Mouse (Mus musculus) midbrain, embryonic 16.5 days (tissue): ENCODE measurements around the gene Cks1b. TPM values are rescaled to one million over a fixed set of nuclear protein-coding genes. Genes with fewer than 3 reads are reported as not detected.

ENCODE experiments used
- ATAC-seq: fragments of 200-750 bp; cut with Nextera tagmentation; 2 replicates; pipeline ENCODE4 v1.8.0; 2017; ENCODE audit warnings: moderate TSS enrichment
- H3K27ac ChIP-seq: fragments of 300-500 bp; sonication (generic); 2 replicates; pipeline ENCODE4 v1.5.1; 2014; ENCODE audit warnings: mild to moderate bottlenecking, low read length, mixed read lengths
- H3K27me3 ChIP-seq: fragments of 300-500 bp; sonication (generic); 2 replicates; pipeline ENCODE4 v1.6.1; 2014; ENCODE audit warnings: low read depth, low read length, mixed read lengths; ENCODE audit not compliant: control insufficient read depth, insufficient read depth
- H3K36me3 ChIP-seq: fragments of 300-500 bp; sonication (generic); 2 replicates; pipeline ENCODE4 v1.6.1; 2014; ENCODE audit warnings: mild to moderate bottlenecking, low read length, moderate library complexity, mixed read lengths; ENCODE audit not compliant: control insufficient read depth, insufficient read depth
- H3K4me1 ChIP-seq: fragments of 300-500 bp; sonication (generic); 2 replicates; pipeline ENCODE4 v1.6.1; 2014; ENCODE audit warnings: mild to moderate bottlenecking, low read length, mixed read lengths; ENCODE audit not compliant: control insufficient read depth, insufficient read depth
- H3K4me2 ChIP-seq: fragments of 300-500 bp; sonication (generic); 2 replicates; pipeline ENCODE4 v1.6.1; 2014; ENCODE audit warnings: mild to moderate bottlenecking, low read length, mixed read lengths
- H3K4me3 ChIP-seq: fragments of 300-500 bp; sonication (generic); 2 replicates; pipeline ENCODE4 v1.5.1; 2014; ENCODE audit warnings: low read depth, mild to moderate bottlenecking, low read length, moderate library complexity, mixed read lengths
- H3K9ac ChIP-seq: fragments of 300-500 bp; sonication (generic); 2 replicates; pipeline ENCODE4 v1.6.1; 2014; ENCODE audit warnings: low read depth, low read length, mixed read lengths
- H3K9me3 ChIP-seq: fragments of 300-500 bp; sonication (generic); replicated peaks from 2 replicates; pipeline ENCODE4 v1.6.1; 2014; ENCODE audit warnings: mild to moderate bottlenecking, low read length, mixed read lengths; ENCODE audit not compliant: control insufficient read depth, poor library complexity, severe bottlenecking
- WGBS: fragments of 180-500 bp; shearing (Covaris S2); extraction: QIAGEN DNeasy Blood & Tissue Kit; methylation state at CpG from one replicate; pipeline ENCODE4 v1.1.7; 2014; 5-methylcytosine and 5-hydroxymethylcytosine counted together
- polyA plus RNA-seq: library from polyadenylated mRNA; unstranded; fragments of >200 nt; fragmentation: Nextera tagmentation; extraction: Ambion mirVana; gene quantifications from 2 replicates; pipeline ENCODE4 v1.2.1, GENCODE M21; 2015

The Cks1b gene
- polyA plus RNA-seq, 1 experiment from 2014 or later: 77.1 TPM

- ATAC-seq: no peak
- Histone ChIP-seq H3K27me3 (no peaks in the 10 kb centered on the region), H3K9me3 (no peaks in the 10 kb centered on the region), H3K9ac (no peak overlapping the region), H3K36me3 (no peaks in the 10 kb centered on the region), H3K4me2 (no peak overlapping the region), H3K4me3 (no peak overlapping the region), H3K4me1 (no peaks in the 10 kb centered on the region), H3K27ac (no peak overlapping the region)
- 77% methylated on average over 20 of the region's 20 CpGs for WGBS
These were observed 52.4 kb downstream of the Cks1b start for GRCm38 (mm10) chr3:89365486-89366414.

Other genes starting within 250 kb of the Cks1b start
- gene Scamp3, start 240.9 kb downstream of the Cks1b start, polyA plus RNA-seq: 145 and 152 TPM in 2 replicates
- gene Fam189b, start 235.2 kb downstream of the Cks1b start, polyA plus RNA-seq: 31.8 and 33.6 TPM in 2 replicates
- gene Gba, start 215.5 kb downstream of the Cks1b start, polyA plus RNA-seq: 46.4 and 49.0 TPM in 2 replicates
- gene Thbs3, start 203.2 kb downstream of the Cks1b start, polyA plus RNA-seq: 52.2 and 53.6 TPM in 2 replicates
- 145 and 150 TPM in 2 replicates for gene Mtx1, start 191.3 kb downstream of the Cks1b start, polyA plus RNA-seq
- gene Muc1, start 189.3 kb downstream of the Cks1b start, polyA plus RNA-seq: 0.57 and 1.5 TPM in 2 replicates
- 195 TPM in 2 replicates for gene Krtcap2, start 172.4 kb downstream of the Cks1b start, polyA plus RNA-seq
- gene Trim46, start 172.1 kb downstream of the Cks1b start, polyA plus RNA-seq: 90.3 and 91.2 TPM in 2 replicates
- 60.4 and 64.5 TPM in 2 replicates for gene Dpm3, start 159.0 kb downstream of the Cks1b start, polyA plus RNA-seq
- gene Slc50a1, start 147.8 kb downstream of the Cks1b start, polyA plus RNA-seq: 40.2 and 41.3 TPM in 2 replicates
- 6.8 and 7.4 TPM in 2 replicates for gene Efna1, start 137.2 kb downstream of the Cks1b start, polyA plus RNA-seq
- gene Efna3, start 95.4 kb downstream of the Cks1b start, polyA plus RNA-seq: 40.5 and 59.0 TPM in 2 replicates
- gene Efna4, start 80.4 kb downstream of the Cks1b start, polyA plus RNA-seq: 3.7 and 4.2 TPM in 2 replicates
- 60.6 and 78.2 TPM in 2 replicates for gene Adam15, start 68.4 kb downstream of the Cks1b start, polyA plus RNA-seq
- 0.09 and 0.25 TPM in 2 replicates for gene Dcst2, start 56.4 kb downstream of the Cks1b start, polyA plus RNA-seq
- 0.96 and 0.98 TPM in 2 replicates for gene Dcst1, start 53.1 kb downstream of the Cks1b start, polyA plus RNA-seq
- gene Zbtb7b, start 23.6 kb downstream of the Cks1b start, polyA plus RNA-seq: 0.49 and 0.61 TPM in 2 replicates
- gene Lenep, start 15.6 kb downstream of the Cks1b start, polyA plus RNA-seq: 1.4 TPM in 1 of 2 replicates, not detected in the other
- 35.4 and 39.1 TPM in 2 replicates for gene Flad1, start 6.5 kb downstream of the Cks1b start, polyA plus RNA-seq
- 13.2 and 14.9 TPM in 2 replicates for gene Shc1, start 60 bp upstream of the Cks1b start, polyA plus RNA-seq
- gene Pygo2, start 11.8 kb upstream of the Cks1b start, polyA plus RNA-seq: 47.6 and 48.7 TPM in 2 replicates
- gene Pbxip1, start 18.3 kb upstream of the Cks1b start, polyA plus RNA-seq: 14.4 and 18.5 TPM in 2 replicates
- 129 and 142 TPM in 2 replicates for gene Pmvk, start 36.2 kb upstream of the Cks1b start, polyA plus RNA-seq
- 9.2 and 10.0 TPM in 2 replicates for gene Kcnn3, start 101.8 kb upstream of the Cks1b start, polyA plus RNA-seq